12 mouse cellular contexts compared by ENCODE assay signal in the genomic region with DNA sequence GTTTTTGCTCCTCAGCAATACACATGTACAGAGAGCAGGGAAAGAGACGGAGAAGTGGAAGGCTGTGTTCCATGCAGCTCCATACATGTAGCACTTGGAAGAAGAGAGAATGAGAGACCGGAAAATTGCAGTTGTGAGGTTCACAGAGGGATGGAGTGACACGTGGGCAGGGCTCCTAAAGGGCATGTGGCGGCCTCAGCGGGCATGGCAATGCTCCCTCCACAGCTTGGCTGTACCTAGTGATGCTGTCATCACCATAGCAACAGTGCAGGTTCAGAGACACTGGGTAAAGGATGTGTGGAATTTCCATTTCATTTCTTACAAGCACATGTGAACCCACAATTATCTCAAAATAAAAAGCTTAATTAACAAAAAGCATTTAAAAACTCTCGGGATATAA. TPM values are rescaled to one million over a fixed set of nuclear protein-coding genes. Genes with fewer than 3 reads are reported as not detected.
A peak's percentile ranks its signal among the peaks of the same experiment; 100 is the strongest.
DNase-seq lines count a peak whose midpoint lies in the region; ATAC-seq lines count a peak whose summit lies in the region.
"Had no signal": no experiment of that assay in that cellular context is flagged by ENCODE, and none has a peak within 500 bp of the region (broad histone marks: within the 10 kb centered on the region; RNA-seq: fewer than 3 reads in every experiment).

No protein-coding gene starts in this region.

- no peaks in the 10 kb centered on the region for H3K9me3 ChIP-seq in heart, embryonic 10.5 days
- no peaks in the 10 kb centered on the region for H3K9me3 ChIP-seq in embryonic facial prominence, embryonic 10.5 days
- no peaks in the 10 kb centered on the region for H3K9me3 ChIP-seq in hindbrain, embryonic 15.5 days
- H3K9me3 ChIP-seq in neural tube, embryonic 12.5 days = no peaks in the 10 kb centered on the region
- H3K9me3 ChIP-seq: stomach, embryonic 15.5 days had no signal

- 83% methylated on average over 6 of the region's 6 CpGs for WGBS in heart, embryonic 10.5 days
- WGBS in embryonic facial prominence, embryonic 10.5 days = 75% methylated on average over 6 of the region's 6 CpGs
- 18% methylated on average over 6 of the region's 6 CpGs for WGBS in hindbrain, embryonic 15.5 days
- 48% methylated on average over 6 of the region's 6 CpGs for WGBS in neural tube, embryonic 12.5 days

- peak overlapping the region; percentile 54 for H3K27ac ChIP-seq in heart, embryonic 10.5 days
- H3K27ac ChIP-seq in embryonic facial prominence, embryonic 10.5 days (replicated peaks) = peak overlapping the region; percentile 71
- peak overlapping the region; percentile 72 for H3K27ac ChIP-seq in hindbrain, embryonic 15.5 days (replicated peaks)
- peak overlapping the region; percentile 50; the same call in 1 of the 2 replicates for H3K27ac ChIP-seq in neural tube, embryonic 12.5 days
- H3K27ac ChIP-seq: stomach, embryonic 15.5 days had no signal

- intact Hi-C loops in left cerebral cortex, postnatal 25 days (cut with DNase I) = no loop called here

- 0 out of 2 replicates have a peak overlapping the region, but pooled peaks have one; percentile 4 for H3K4me2 ChIP-seq in hindbrain, embryonic 15.5 days
- no peak overlapping the region for H3K4me2 ChIP-seq in neural tube, embryonic 12.5 days (replicated peaks)
- H3K4me2 ChIP-seq: stomach, embryonic 15.5 days had no signal

- no peak overlapping the region for H3K4me3 ChIP-seq in heart, embryonic 10.5 days
- no peak overlapping the region for H3K4me3 ChIP-seq in embryonic facial prominence, embryonic 10.5 days
- no peak overlapping the region for H3K4me3 ChIP-seq in hindbrain, embryonic 15.5 days
- H3K4me3 ChIP-seq in neural tube, embryonic 12.5 days = no peak overlapping the region
- H3K4me3 ChIP-seq: stomach, embryonic 15.5 days had no signal

- H3K9ac ChIP-seq in hindbrain, embryonic 15.5 days = no peak overlapping the region
- H3K9ac ChIP-seq in neural tube, embryonic 12.5 days = no peak overlapping the region
- H3K9ac ChIP-seq: stomach, embryonic 15.5 days had no signal

- no peaks in the 10 kb centered on the region for H3K36me3 ChIP-seq in heart, embryonic 10.5 days
- H3K36me3 ChIP-seq in embryonic facial prominence, embryonic 10.5 days (replicated peaks) = 0 out of 2 replicates have a peak, but pooled peaks cover 3% of the 10 kb centered on the region
- H3K36me3 ChIP-seq in hindbrain, embryonic 15.5 days = no peaks in the 10 kb centered on the region
- H3K36me3 ChIP-seq in neural tube, embryonic 12.5 days = no peaks in the 10 kb centered on the region
- H3K36me3 ChIP-seq: stomach, embryonic 15.5 days had no signal

- no peak for DNase-seq in heart, embryonic 10.5 days (ENCODE audit: low spot score)
- DNase-seq in heart, adult 18-20 months = no peak
- no peak for DNase-seq in embryonic facial prominence, embryonic 10.5 days (ENCODE audit: low spot score)
- no peak for DNase-seq in left cerebral cortex, postnatal 25 days (ENCODE audit: low spot score in 2 of 2)
- no peak for DNase-seq in thymus, postnatal 4 days
- DNase-seq in spleen, postnatal 10 days (ENCODE audit: low spot score in 2 of 2) = no peak
- DNase-seq: gastrocnemius, postnatal 14 days; kidney, adult 9 months had no signal

- ATAC-seq in hindbrain, embryonic 15.5 days (ENCODE audit: low FRiP score, low read depth) = peak; percentile 78
- ATAC-seq in neural tube, embryonic 12.5 days (ENCODE audit: low FRiP score, low read depth) = peak; percentile 75

- H3K27me3 ChIP-seq in heart, embryonic 10.5 days (ENCODE audit: insufficient read depth, poor library complexity, severe bottlenecking) = no peaks in the 10 kb centered on the region
- H3K27me3 ChIP-seq in embryonic facial prominence, embryonic 10.5 days (replicated peaks; ENCODE audit: low read depth, poor library complexity, severe bottlenecking) = no peaks in the 10 kb centered on the region
- no peaks in the 10 kb centered on the region for H3K27me3 ChIP-seq in hindbrain, embryonic 15.5 days
- H3K27me3 ChIP-seq in neural tube, embryonic 12.5 days (replicated peaks) = no peaks in the 10 kb centered on the region
- H3K27me3 ChIP-seq: stomach, embryonic 15.5 days had no signal

- peaks cover 69% of the 10 kb centered on the region for H3K4me1 ChIP-seq in heart, embryonic 10.5 days
- H3K4me1 ChIP-seq in embryonic facial prominence, embryonic 10.5 days = peaks cover 84% of the 10 kb centered on the region
- peaks cover 47% of the 10 kb centered on the region for H3K4me1 ChIP-seq in hindbrain, embryonic 15.5 days (replicated peaks)
- peaks cover 38% of the 10 kb centered on the region for H3K4me1 ChIP-seq in neural tube, embryonic 12.5 days

RNA-seq across cellular contexts. Expression of a gene that starts 15.1 kb away (rescaled TPM):
- 12.5 and 15.3 TPM in 2 replicates for polyA plus RNA-seq in heart, embryonic 10.5 days (2016; fragmentation: Nextera tagmentation; extraction: Ambion mirVana)
- 1 to 10 TPM; 1.3 to 1.5 TPM for total RNA-seq in heart, adult 18-20 months (2021)
- polyA plus RNA-seq in embryonic facial prominence, embryonic 10.5 days (2016; fragmentation: Nextera tagmentation; extraction: Ambion mirVana) = 17.7 and 17.9 TPM in 2 replicates
- 11.7 and 12.7 TPM in 2 replicates for polyA plus RNA-seq in hindbrain, embryonic 15.5 days (2015; fragmentation: Nextera tagmentation; extraction: Ambion mirVana)
- polyA plus RNA-seq in neural tube, embryonic 12.5 days (2016; fragmentation: Nextera tagmentation; extraction: Ambion mirVana) = 17.9 and 21.6 TPM in 2 replicates
- 1 to 10 TPM; 7.5 to 8.1 TPM for total RNA-seq in left cerebral cortex, postnatal 25 days (2021)

RNA-seq across cellular contexts. Expression of a gene that starts 39.5 kb away (rescaled TPM):
- polyA plus RNA-seq in heart, embryonic 10.5 days (2016; fragmentation: Nextera tagmentation; extraction: Ambion mirVana) = 3.9 and 4.3 TPM in 2 replicates
- not detected for total RNA-seq in heart, adult 18-20 months (2021)
- polyA plus RNA-seq in embryonic facial prominence, embryonic 10.5 days (2016; fragmentation: Nextera tagmentation; extraction: Ambion mirVana) = 0.26 and 0.34 TPM in 2 replicates
- 0.73 and 1.0 TPM in 2 replicates for polyA plus RNA-seq in hindbrain, embryonic 15.5 days (2015; fragmentation: Nextera tagmentation; extraction: Ambion mirVana)
- 0.18 and 0.37 TPM in 2 replicates for polyA plus RNA-seq in neural tube, embryonic 12.5 days (2016; fragmentation: Nextera tagmentation; extraction: Ambion mirVana)
- total RNA-seq in left cerebral cortex, postnatal 25 days (2021) = not detected
- total RNA-seq: gastrocnemius, postnatal 14 days; left cerebral cortex, postnatal 36 days had no signal

RNA-seq across cellular contexts. Expression of a gene that starts 44.9 kb away (rescaled TPM):
- 3,213 and 4,348 TPM in 2 replicates for polyA plus RNA-seq in heart, embryonic 10.5 days (2016; fragmentation: Nextera tagmentation; extraction: Ambion mirVana)
- 1 to 10 TPM; 5.4 to 6.8 TPM for total RNA-seq in heart, adult 18-20 months (2021)
- 1,878 and 2,201 TPM in 2 replicates for polyA plus RNA-seq in embryonic facial prominence, embryonic 10.5 days (2016; fragmentation: Nextera tagmentation; extraction: Ambion mirVana)
- polyA plus RNA-seq in hindbrain, embryonic 15.5 days (2015; fragmentation: Nextera tagmentation; extraction: Ambion mirVana) = 321 and 324 TPM in 2 replicates
- polyA plus RNA-seq in neural tube, embryonic 12.5 days (2016; fragmentation: Nextera tagmentation; extraction: Ambion mirVana) = 777 and 779 TPM in 2 replicates
- total RNA-seq in left cerebral cortex, postnatal 25 days (2021) = 100 to 1,000 TPM; 120 to 124 TPM
